Mouse (Mus musculus) hindbrain, embryonic 15.5 days (tissue): Measurements from ENCODE around the gene 1700029I15Rik. TPM values are rescaled to one million over a fixed set of nuclear protein-coding genes. Genes with fewer than 3 reads are reported as not detected.

Experiments used
- ATAC-seq: fragments of 200-750 bp; cut with Nextera tagmentation; 2 replicates; pipeline ENCODE4 v1.8.0; 2017; ENCODE audit warnings: low read depth, moderate number of reproducible peaks, moderate TSS enrichment; ENCODE audit not compliant: low FRiP score
- H3K27ac ChIP-seq: fragments of 300-500 bp; sonication (generic); replicated peaks from 2 replicates; pipeline ENCODE4 v1.5.1; 2015; ENCODE audit warnings: mild to moderate bottlenecking, inconsistent platforms
- H3K27me3 ChIP-seq: fragments of 300-500 bp; sonication (generic); 2 replicates; pipeline ENCODE4 v1.6.1; 2015; ENCODE audit warnings: control low read depth, inconsistent platforms
- H3K36me3 ChIP-seq: fragments of 300-500 bp; sonication (generic); 2 replicates; pipeline ENCODE4 v1.6.1; 2015; ENCODE audit warnings: control low read depth, inconsistent platforms
- H3K4me1 ChIP-seq: fragments of 300-500 bp; sonication (generic); replicated peaks from 2 replicates; pipeline ENCODE4 v1.6.1; 2015; ENCODE audit warnings: control low read depth, inconsistent platforms
- H3K4me2 ChIP-seq: fragments of 300-500 bp; sonication (generic); 2 replicates; pipeline ENCODE4 v1.6.1; 2015; ENCODE audit warnings: moderate library complexity, mild to moderate bottlenecking, inconsistent platforms
- H3K4me3 ChIP-seq: fragments of 300-500 bp; sonication (generic); 2 replicates; pipeline ENCODE4 v1.5.1; 2015; ENCODE audit warnings: mild to moderate bottlenecking, inconsistent platforms
- H3K9ac ChIP-seq: fragments of 300-500 bp; sonication (generic); 2 replicates; pipeline ENCODE4 v1.6.1; 2015; ENCODE audit warnings: inconsistent platforms
- H3K9me3 ChIP-seq: fragments of 300-500 bp; sonication (generic); 2 replicates; pipeline ENCODE4 v1.6.1; 2016; ENCODE audit warnings: control low read depth, inconsistent platforms
- WGBS: fragments of 180-500 bp; shearing (Covaris S2); methylation state at CpG from one replicate; pipeline ENCODE4 v1.1.7; 2015; 5-methylcytosine and 5-hydroxymethylcytosine counted together
- polyA plus RNA-seq: library from polyadenylated mRNA; unstranded; fragments of >200 nt; fragmentation: Nextera tagmentation; extraction: Ambion mirVana; gene quantifications from 2 replicates; pipeline ENCODE4 v1.2.1, GENCODE M21; 2015

The 1700029I15Rik gene
- polyA plus RNA-seq, 1 experiment from 2014 or later = 8.8 TPM

DNA sequence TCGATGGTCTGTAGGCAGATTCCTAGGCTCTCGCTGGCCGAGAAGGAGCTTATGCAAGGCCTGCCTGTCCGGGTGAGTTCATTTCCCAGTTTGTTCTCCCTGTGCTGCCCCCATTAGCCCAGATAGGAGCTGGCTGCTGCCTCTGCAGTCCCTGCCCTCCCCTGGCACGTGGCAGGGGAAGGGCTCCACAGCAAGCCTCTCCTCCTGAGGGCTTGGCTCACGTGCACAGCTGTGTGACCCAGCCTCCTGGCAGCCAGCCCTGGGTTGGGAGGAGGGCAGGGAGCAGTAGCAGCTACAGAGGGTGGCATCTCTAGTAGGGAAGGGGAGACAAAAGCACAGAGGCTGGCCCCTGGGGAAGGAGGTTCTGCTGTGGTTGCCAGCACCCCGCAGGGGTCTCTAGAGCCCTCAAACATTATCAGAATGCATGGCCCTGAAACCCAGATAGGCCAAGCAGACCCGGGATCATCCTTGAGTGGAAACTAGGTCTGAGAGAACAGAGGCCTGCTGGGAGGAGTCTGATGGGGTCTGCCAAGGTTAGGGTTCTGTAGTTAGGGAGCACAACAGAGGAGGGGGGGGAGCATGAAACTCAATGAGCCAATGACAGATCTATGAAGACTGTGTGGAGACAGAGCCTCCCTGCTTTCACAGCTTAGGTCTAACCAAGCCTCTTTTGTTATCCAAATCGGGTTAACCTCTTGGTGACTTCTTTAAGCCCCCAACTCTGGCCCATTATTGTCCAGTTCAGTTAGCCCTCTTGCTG lies 41.5 kb downstream of the 1700029I15Rik start:
- 57% methylated on average over 9 of the region's 9 CpGs for WGBS
- H3K27ac ChIP-seq = peak overlapping the region; percentile 83
- peak; percentile 55 for ATAC-seq

DNA sequence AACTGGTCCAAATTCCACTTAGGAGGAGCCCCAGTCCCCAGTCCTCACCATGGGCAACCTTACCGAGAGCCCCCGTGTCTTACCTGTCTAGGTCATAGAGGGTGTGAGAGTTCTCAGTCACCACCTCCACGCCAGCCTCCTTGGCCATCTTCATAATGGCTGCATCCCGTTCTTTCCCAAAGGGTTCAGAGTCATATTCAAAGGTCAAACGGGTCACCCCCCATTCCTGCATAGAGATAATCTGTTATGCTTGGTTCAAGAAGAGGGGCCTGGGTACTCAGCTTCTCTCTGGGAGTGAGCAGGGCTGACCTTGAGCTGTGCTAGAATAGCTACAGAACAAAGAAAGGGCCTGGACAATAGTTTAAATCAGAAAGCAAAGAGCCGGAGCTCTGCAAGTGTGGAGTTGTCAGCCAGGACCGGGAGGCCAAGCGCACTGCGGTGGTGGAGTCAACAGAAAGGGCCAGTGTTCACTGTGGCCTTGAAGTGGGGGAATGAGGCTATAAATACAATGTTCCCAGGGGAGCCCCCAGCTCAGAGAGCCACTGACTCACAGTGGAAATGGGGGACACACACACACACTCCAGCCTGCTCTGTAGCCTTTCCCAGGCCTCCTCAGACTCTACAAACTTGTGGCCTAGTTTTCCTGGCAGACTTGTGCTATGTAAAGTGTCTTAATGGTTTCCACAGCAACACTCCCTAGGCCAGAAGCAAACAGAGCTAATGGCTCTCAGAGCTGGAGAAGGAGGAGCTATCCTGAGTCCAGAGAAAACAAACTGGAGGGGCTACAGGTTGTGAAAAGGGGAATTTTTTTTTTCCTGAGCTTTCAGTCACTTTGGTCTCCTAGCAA lies 42.3 kb downstream of the 1700029I15Rik start:
- peak; percentile 76 for ATAC-seq
- Histone ChIP-seq H3K27me3 (no peaks in the 10 kb centered on the region), H3K9me3 (no peaks in the 10 kb centered on the region), H3K4me3 (no peak overlapping the region), H3K4me2 (peak overlapping the region; percentile 17; the same call in 1 of the 2 replicates), H3K9ac (no peak overlapping the region), H3K27ac (peak overlapping the region; percentile 83), H3K4me1 (peaks cover 65% of the 10 kb centered on the region), H3K36me3 (peaks cover 49% of the 10 kb centered on the region)
- WGBS = 36% methylated on average over 9 of the region's 9 CpGs

More for the DNA sequence above, 41.5 kb downstream of the 1700029I15Rik start:
- Histone ChIP-seq H3K4me3 (no peak overlapping the region), H3K9me3 (no peaks in the 10 kb centered on the region), H3K9ac (no peak overlapping the region), H3K36me3 (peaks cover 57% of the 10 kb centered on the region), H3K27me3 (no peaks in the 10 kb centered on the region), H3K4me1 (peaks cover 58% of the 10 kb centered on the region), H3K4me2 (no peak overlapping the region)

DNA sequence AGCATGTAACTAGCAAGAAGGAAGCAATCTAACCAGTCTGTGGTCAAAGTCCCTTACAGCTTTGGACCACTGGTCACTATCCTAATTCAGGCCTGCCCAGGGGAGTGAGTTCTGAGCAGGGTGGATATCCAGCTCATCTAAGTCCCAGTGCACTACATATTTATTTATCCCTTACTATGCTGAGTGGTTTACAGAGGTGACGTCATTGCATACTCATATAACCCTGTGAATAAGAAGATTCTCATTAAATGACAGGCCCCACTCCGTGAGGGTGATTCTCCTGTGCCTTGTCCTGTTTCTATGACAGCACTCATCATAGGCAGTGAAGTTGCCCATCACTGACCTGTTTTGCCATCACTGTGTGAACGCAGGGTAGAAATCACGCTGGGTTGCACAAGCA lies 43.0 kb downstream of the 1700029I15Rik start:
- H3K36me3 ChIP-seq = peaks cover 42% of the 10 kb centered on the region
- H3K4me3 ChIP-seq = no peak overlapping the region
- H3K27me3 ChIP-seq = no peaks in the 10 kb centered on the region
- no peak for ATAC-seq
- H3K4me2 ChIP-seq = 0 out of 2 replicates have a peak overlapping the region, but pooled peaks have one; percentile 17
- peaks cover 71% of the 10 kb centered on the region for H3K4me1 ChIP-seq
- no peaks in the 10 kb centered on the region for H3K9me3 ChIP-seq
- WGBS = 61% methylated on average over 4 of the region's 4 CpGs
- no peak overlapping the region for H3K9ac ChIP-seq
- H3K27ac ChIP-seq = peak overlapping the region; percentile 83

DNA sequence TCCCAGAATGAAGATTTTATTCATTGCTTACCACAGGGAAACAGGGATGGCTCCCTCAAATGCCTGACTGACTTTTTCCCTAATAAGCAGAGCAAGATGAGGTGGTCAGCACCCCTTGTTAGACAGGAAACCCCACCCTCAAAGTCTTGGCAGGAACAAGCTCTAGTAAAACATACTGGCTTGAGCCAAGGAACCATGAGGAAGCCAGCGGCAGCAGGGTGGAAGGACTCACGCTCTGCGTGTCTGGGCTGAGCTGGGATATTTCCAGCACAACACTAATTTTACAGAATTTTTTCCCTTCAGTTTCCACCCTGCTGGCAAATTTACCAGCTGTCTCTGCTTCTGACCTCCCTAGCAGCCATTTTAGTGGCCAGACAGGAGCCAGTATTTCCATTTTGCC lies 44.1 kb downstream of the 1700029I15Rik start:
- WGBS = 58% methylated on average over 3 of the region's 3 CpGs
- Histone ChIP-seq H3K27me3 (no peaks in the 10 kb centered on the region), H3K9ac (no peak overlapping the region), H3K4me1 (peaks cover 82% of the 10 kb centered on the region), H3K36me3 (peaks cover 31% of the 10 kb centered on the region), H3K4me2 (no peak overlapping the region), H3K27ac (peak overlapping the region; percentile 83), H3K4me3 (no peak overlapping the region), H3K9me3 (no peaks in the 10 kb centered on the region)
- ATAC-seq = no peak

DNA sequence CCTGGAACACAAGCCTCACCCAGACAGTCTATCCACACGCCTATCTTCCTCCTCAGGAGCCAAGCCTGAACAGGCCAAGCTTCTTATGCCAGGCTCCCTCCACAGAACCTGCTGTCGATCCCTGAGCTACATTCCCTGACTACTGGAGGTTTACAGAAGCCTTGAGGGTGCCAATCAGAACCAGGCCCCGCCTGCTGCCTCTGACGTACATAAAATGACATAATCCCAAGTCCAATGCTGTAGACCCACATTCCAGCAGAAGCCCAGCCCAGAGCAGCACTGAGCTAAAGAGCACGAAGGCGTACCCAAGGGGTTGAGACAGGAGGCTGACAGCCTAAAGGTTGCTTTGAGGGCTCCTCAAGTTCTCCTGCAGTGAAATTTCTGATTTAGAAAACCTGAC lies 45.5 kb downstream of the 1700029I15Rik start:
- no peaks in the 10 kb centered on the region for H3K9me3 ChIP-seq
- WGBS = 60% methylated on average over 6 of the region's 6 CpGs
- 0 out of 2 replicates have a peak, but pooled peaks have one; percentile 17 for ATAC-seq
- no peak overlapping the region for H3K27ac ChIP-seq
- no peak overlapping the region for H3K4me2 ChIP-seq
- H3K9ac ChIP-seq = no peak overlapping the region
- H3K4me1 ChIP-seq = peaks cover 96% of the 10 kb centered on the region
- no peak overlapping the region for H3K4me3 ChIP-seq
- H3K27me3 ChIP-seq = no peaks in the 10 kb centered on the region
- peaks cover 17% of the 10 kb centered on the region for H3K36me3 ChIP-seq

DNA sequence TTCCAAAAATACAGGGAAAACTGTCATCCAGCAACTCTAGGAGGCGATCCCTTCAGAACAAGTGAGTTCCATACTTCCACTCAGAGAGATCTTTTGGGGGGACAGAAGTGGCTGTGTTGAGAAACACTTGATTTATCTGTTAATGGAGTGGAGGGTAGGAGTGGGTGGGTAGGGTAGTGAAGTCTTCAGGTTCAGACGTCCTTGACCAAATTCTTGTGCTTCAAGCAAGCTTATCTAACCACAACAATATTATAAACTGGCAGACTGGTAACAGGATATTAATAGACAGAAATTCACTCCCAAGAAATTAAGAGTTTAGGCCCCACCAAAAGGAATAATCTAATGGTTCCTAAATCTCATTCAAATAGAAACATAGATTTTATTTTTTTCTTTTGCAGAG lies 47.8 kb downstream of the 1700029I15Rik start:
- H3K36me3 ChIP-seq = peaks cover 3% of the 10 kb centered on the region; the same call in 1 of the 2 replicates
- 85% methylated on average over 2 of the region's 2 CpGs for WGBS
- H3K27me3 ChIP-seq = no peaks in the 10 kb centered on the region
- H3K4me2 ChIP-seq = no peak overlapping the region
- H3K9ac ChIP-seq = no peak overlapping the region
- no peak overlapping the region for H3K4me3 ChIP-seq
- H3K9me3 ChIP-seq = no peaks in the 10 kb centered on the region
- no peak overlapping the region for H3K27ac ChIP-seq
- peaks cover 86% of the 10 kb centered on the region for H3K4me1 ChIP-seq
- ATAC-seq = no peak

DNA sequence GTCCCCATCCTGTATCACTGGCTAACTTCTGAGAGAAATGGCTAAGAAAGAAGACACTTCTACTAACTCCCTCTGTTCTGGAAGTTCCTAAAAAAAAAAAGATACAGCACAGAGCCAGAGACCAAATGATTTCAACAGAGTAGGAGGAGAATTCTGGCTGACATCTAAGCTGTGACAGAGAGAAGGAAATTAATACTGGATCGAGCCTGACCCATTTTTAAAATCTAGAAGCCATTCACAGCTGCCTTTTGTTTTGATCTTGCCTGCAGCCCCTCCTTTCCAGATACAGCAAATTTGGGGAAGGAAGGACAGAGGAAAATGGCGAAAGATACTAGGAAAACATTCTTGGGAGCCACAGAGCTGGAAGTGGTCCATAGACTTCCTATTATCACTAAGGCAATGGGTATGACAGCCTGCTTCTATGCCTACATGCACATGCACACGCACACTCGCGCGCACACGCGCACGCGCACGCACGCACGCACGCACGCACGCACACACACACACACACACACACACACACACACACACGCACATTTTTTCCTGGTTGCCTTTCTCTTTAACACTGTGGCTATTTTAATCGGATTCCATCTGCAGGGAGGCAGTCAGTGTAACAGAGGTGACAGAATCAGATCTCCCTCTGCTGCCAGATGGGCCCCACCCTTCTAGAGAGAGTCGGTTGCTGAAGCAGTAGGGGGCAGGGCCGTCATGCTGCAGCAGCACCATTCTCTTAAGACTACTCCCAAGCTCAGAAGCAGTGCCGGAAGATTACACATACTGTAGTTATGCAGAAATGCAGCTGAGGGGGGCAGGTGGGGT lies 48.6 kb downstream of the 1700029I15Rik start:
- no peaks in the 10 kb centered on the region for H3K9me3 ChIP-seq
- H3K4me2 ChIP-seq = peak overlapping the region; percentile 88
- peaks cover under 1% of the 10 kb centered on the region; the same call in 1 of the 2 replicates for H3K27me3 ChIP-seq
- H3K4me3 ChIP-seq = peak overlapping the region; percentile 83
- peaks cover 79% of the 10 kb centered on the region for H3K4me1 ChIP-seq
- no peaks in the 10 kb centered on the region for H3K36me3 ChIP-seq
- peak overlapping the region; percentile 88 for H3K27ac ChIP-seq
- ATAC-seq = peak; percentile 42
- WGBS = 52% methylated on average over 21 of the region's 21 CpGs
- H3K9ac ChIP-seq = peak overlapping the region; percentile 76

DNA sequence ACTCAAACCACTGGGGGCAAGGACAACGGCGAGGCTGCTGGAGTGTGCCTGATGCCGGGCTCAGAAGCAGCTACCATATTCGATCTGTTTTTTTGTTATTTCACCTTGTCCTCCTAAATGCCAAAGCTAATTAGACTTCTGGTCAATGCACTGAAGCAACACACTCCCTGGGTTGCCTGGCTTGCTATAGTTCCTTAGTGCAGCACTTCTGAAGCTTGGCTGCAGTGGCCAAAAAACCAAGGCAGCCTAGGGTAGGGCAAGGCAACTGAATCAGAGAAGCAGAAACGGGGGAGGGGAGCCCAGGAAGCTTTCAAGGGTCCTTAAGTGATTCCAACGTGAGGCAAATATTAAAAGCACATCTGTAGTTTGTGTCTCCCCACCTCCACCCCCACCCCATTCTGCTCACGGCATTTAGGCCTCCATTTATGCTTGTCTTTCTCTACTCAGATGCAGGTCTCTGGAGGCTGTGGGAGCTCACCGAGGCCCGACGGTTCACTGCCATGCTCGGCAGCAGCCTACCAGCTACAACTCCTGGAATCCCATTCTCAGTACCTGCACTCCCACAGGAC lies 49.4 kb downstream of the 1700029I15Rik start:
- H3K4me1 ChIP-seq = peaks cover 71% of the 10 kb centered on the region
- peak overlapping the region; percentile 88 for H3K27ac ChIP-seq
- peak overlapping the region; percentile 76 for H3K9ac ChIP-seq
- no peak for ATAC-seq
- WGBS = 6% methylated on average over 11 of the region's 11 CpGs
- H3K36me3 ChIP-seq = no peaks in the 10 kb centered on the region
- H3K4me2 ChIP-seq = peak overlapping the region; percentile 88
- peaks cover 5% of the 10 kb centered on the region; the same call in 1 of the 2 replicates for H3K27me3 ChIP-seq
- H3K4me3 ChIP-seq = peak overlapping the region; percentile 83
- no peaks in the 10 kb centered on the region for H3K9me3 ChIP-seq

DNA sequence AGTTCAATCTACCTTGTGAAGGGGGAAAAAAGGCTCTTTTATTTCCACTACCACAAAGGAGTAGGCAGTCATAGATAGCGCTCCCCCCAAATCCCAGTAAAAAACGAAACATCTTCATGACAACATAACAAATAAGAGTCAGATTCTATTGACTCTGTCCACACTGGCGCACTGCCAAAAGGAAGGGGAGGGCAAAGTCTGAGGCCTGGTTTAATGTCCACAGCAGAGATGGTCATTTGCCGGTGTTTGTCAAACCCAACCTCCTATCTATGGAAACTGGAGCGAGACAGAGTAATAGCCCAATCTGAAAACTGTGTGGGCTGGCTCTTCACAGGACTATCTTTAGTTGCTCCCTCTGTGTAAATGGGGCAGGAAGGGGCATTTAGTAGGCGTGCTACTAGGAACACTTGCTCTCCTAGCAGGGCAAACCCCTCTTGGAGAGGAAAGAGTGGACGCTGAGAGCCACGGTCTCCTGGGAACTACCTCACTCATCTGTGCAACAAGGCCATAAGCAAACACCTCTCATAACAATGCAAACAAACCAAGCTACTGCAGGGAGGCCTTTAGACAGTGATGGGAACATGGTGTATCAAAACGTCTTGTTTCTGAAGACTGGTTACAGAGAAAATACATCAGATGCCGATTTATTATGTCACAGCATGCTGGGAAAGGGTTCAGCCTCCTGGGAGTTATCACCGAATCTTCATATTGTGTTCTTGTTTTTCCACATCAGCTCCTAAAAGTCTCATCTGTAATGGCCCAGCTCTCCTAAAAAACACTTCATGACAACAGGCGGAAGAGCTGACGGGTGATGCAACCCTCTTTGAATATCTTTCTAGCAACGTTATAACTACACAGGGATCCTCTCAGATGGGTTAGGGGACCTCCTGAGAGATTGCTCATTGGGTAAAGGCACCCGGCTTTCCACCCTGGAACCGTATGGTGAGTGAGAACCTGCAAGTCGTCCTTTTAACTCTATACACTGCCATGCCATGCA lies 50.3 kb downstream of the 1700029I15Rik start:
- Histone ChIP-seq H3K4me1 (peaks cover 64% of the 10 kb centered on the region), H3K4me2 (peak overlapping the region; percentile 88), H3K27me3 (peaks cover 5% of the 10 kb centered on the region; the same call in 1 of the 2 replicates), H3K4me3 (peak overlapping the region; percentile 83), H3K36me3 (no peaks in the 10 kb centered on the region), H3K27ac (peak overlapping the region; percentile 88), H3K9ac (peak overlapping the region; percentile 76), H3K9me3 (no peaks in the 10 kb centered on the region)
- no peak for ATAC-seq
- 22% methylated on average over 17 of the region's 17 CpGs for whole genome bisulfite sequencing

DNA sequence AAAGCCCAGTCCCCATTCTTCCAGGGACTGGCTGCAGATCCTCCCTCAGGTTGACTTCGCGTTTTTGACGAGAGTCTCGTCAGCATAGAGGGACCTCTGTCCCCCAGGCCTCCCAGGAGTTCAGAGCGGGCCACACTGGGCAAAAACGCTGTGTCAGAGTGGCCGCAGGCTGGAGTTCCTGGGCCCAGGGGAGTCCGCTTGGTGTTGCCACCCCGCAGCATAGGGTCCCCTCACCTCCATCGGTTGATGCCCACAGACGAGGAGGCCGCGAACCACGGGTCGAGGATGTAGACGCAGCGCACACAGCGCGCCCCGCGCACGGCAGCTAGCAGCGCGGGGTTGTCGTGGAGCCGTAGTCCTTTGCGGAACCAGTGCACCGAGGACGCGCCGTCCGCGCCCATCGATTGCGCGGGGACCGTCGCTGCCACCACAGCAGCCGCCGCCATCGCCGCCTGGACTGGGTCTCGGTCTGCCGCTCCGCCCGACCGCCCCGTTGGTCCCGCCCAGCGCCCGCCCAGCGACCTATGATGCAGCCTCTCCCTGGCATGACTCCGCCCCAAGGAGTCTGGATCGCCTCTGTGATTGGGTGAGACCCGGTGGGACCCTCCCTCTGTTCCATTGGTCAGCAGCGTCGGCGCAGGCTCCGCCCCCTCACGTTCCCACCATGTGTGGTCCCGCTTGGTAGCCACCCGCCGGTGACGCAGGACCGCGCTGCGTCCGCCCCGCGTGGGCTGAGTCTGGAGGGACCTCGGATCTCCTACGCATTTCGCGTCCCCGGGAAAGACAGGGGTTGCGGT lies 51.4 kb downstream of the 1700029I15Rik start, which contains the start of gene Cry2:
Gene Cry2, minus strand, starts transcription at position 466 of the 797 bp plus-strand sequence.
- peaks cover 5% of the 10 kb centered on the region; the same call in 1 of the 2 replicates for H3K27me3 ChIP-seq
- H3K4me1 ChIP-seq = peaks cover 55% of the 10 kb centered on the region
- peak within 1 kb of the TSS; percentile 83 for H3K4me3 ChIP-seq
- H3K36me3 ChIP-seq = no peaks in the 10 kb centered on the region
- peak within 1 kb of the TSS; percentile 88 for H3K27ac ChIP-seq
- ATAC-seq = peak; percentile 97
- WGBS = under 1% methylated on average over 75 of the region's 76 CpGs
- H3K9me3 ChIP-seq = no peaks in the 10 kb centered on the region
- H3K4me2 ChIP-seq = peak within 1 kb of the TSS; percentile 88
- H3K9ac ChIP-seq = peak within 1 kb of the TSS; percentile 76
